Mouse (Mus musculus): ENCODE measurements around the gene 1700018B08Rik.
A peak's percentile ranks its signal among the peaks of the same experiment; 100 is the strongest.

1700018B08Rik gene

GRCm38 (mm10) chr8:121562941-121563351, 18.8 kb upstream of the 1700018B08Rik start:
- DNase-seq (ENCODE audit: inconsistent ontology term), result no peak

GRCm38 (mm10) chr8:121561636-121562345, 17.7 kb upstream of the 1700018B08Rik start:
- DNase-seq (ENCODE audit: inconsistent ontology term), result peak; percentile 25

GRCm38 (mm10) chr8:121560432-121561100, 16.4 kb upstream of the 1700018B08Rik start:
- DNase-seq (ENCODE audit: inconsistent ontology term), result no peak

DNA sequence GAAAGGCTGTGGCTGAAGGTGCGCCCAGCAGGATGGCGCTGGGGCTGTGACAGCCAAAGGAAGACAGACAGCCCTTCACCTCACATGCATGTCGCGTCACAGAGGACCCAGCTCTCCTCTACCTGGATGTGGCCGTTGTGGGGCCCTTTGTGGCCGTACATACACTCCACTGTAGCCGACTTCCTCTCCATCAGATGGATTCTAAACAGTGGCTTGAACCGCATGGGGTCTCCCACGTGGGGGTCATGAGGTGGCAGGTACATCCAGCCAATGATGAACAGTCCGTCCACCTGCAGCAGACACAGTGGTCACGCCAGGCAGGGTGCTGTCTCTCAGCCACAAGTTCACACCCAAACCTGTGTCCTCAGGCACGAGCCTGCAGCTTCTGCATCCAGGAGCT, 15.7 kb upstream of the 1700018B08Rik start:
- DNase-seq (ENCODE audit: inconsistent ontology term), result no peak

GRCm38 (mm10) chr8:121558538-121558937, 14.4 kb upstream of the 1700018B08Rik start:
- no peak for DNase-seq (ENCODE audit: inconsistent ontology term)

GRCm38 (mm10) chr8:121557746-121558145, 13.6 kb upstream of the 1700018B08Rik start:
- no peak for DNase-seq (ENCODE audit: inconsistent ontology term)

- no peak for DNase-seq (ENCODE audit: inconsistent ontology term)
These were observed 9.8 kb upstream of the 1700018B08Rik start for GRCm38 (mm10) chr8:121553831-121554475.

DNA sequence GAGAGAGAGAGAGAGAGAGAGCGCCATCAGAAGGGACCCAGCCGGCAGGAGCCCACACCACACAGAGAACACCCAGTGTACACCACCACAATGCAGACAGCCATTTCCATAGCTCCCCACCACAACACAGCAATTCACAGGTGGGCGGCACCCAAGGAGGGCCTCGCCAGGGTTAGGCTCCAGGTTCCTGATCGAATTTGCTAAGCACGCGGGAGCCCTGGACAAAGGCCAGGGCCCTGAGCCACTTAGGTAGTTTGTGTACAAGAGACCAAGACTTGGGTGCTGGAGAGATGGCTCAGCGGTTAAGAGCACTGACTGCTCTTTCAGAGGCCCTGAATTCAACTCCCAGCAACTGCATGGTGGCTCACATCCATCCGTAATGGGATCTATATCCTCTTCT, 8.4 kb upstream of the 1700018B08Rik start:
- no peak for DNase-seq (ENCODE audit: inconsistent ontology term)

DNA sequence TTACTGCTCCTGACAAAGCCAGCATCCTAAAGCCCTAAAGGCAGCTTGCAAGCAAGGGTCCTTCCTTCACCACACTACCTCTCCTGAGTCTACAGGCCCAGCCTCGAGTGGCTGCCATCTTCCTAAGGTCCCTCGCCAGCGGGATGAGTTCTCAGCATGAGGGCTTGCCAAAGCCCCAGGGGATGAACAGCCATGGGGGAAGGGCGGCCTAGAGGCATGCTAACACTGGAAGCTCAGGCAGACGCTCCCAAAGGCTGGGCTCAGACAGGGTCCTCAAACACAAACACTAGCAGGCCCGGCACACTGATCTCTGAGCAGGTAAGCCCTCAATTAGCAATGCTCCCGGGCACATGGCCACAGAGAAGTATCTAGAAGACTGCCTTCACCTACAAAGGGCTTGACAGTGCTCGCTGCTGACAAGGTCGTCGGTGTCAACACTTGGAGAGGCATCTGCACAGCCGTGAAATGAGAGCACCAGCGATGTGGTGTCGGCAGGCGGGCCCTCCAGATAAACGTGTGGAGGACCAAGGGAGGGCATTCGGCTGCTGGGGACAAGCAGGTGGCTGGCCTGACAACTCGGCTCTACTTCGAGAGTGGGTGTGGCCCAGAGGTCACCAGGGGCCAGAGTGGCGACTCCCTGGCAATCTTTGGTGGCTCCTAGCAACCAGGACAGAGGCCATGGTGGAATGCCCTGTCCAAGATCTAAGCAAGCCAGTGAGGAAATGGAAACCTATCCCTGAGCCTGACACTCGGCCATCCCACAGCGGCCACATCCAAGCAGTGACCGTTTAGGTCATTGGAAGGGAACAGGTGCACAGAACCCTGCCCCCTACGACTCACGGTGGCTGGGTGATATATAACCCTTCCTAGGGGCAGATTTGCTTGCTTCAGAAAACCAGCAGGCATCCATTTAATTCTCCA, 7.2 kb upstream of the 1700018B08Rik start:
- no peak for DNase-seq (ENCODE audit: inconsistent ontology term)

DNA sequence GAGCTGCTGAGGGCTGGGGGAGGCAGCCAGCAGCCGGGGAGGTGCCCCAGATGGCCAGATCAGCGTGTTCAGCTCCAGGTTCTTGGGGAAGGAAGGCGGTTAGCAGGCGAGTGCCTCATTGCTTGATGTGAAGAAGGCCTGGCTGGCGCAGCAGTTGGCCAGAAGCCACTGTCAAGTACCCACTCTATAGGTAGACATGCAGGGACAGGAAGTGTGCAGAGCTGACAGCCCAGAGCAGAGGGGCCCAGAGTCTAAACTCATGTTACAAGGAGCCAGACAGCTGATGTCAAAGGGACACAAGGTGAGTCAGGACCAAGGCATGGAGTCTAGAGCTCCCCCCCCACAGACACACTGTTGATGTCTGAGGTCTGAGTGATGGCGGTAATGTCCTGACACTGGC, 5.9 kb upstream of the 1700018B08Rik start:
- DNase-seq (ENCODE audit: inconsistent ontology term), result no peak

- DNase-seq (ENCODE audit: inconsistent ontology term), result peak; percentile 76
These were observed 3.0 kb upstream of the 1700018B08Rik start for GRCm38 (mm10) chr8:121547132-121547531.

DNA sequence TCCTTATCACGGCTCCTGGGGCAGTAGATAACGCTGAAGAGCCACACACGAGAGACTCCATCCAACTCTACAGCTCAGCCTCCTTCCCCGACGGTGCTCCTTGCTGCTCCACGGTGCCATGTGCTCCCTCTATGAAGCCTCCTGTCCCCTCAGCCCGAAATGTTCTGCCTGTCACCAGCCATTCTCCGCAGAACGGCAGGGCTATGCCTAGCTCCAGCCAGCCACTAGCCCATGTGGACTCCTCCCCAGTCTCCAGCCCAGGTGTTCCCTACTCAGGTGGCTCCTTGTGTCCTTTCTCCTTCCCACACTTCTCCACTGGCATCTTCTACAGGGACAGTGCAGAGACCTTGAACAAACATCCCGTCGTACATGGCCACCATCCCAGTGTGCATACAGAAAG, 816 bp upstream of the 1700018B08Rik start:
- DNase-seq (ENCODE audit: inconsistent ontology term), result no peak

DNA sequence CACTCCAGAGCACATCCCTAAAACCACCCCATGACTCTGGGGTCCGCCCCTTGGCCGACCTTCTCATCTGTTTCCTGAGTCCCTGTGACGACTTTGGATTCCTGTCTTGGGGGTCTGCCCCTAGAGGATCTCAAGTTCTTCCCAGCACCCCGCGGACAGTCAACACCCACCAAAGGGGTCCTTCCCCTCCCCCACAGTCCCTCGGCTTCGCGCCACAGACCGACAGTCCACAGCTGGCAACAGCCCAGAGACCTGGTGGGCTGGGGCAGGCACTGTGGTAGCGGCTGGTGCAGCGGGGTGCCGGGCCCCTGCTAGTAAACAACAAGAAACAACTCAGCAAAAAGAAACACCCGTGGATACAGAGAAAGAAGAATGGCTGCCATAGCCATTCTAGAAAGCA, 1.2 kb downstream of the 1700018B08Rik start:
- DNase-seq (ENCODE audit: inconsistent ontology term), result no peak

DNA sequence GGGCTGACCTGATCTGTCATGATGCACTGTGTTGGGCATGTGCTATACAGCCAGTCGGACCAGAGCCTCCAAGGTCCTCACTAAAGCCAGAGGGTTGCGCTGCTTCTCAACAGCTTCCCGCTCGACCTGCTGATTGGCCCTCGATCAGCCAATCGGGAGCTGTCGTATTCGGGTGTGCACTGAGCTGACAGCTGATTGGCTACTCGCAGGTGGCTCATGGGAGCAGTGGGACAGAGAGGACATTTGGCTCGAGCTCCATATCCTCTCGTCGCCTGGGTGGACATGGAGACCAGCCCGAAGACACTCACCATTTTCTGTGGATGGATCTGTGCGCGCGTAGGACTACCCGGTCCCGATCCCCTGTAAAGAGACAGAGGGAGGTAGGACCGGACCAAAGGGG, 2.3 kb downstream of the 1700018B08Rik start:
- no peak for DNase-seq (ENCODE audit: inconsistent ontology term)

GRCm38 (mm10) chr8:121532381-121532780, 11.7 kb downstream of the 1700018B08Rik start:
- no peak for DNase-seq (ENCODE audit: inconsistent ontology term)

- DNase-seq (ENCODE audit: inconsistent ontology term), result no peak
These were observed 13.5 kb downstream of the 1700018B08Rik start for GRCm38 (mm10) chr8:121530639-121531038.

DNA sequence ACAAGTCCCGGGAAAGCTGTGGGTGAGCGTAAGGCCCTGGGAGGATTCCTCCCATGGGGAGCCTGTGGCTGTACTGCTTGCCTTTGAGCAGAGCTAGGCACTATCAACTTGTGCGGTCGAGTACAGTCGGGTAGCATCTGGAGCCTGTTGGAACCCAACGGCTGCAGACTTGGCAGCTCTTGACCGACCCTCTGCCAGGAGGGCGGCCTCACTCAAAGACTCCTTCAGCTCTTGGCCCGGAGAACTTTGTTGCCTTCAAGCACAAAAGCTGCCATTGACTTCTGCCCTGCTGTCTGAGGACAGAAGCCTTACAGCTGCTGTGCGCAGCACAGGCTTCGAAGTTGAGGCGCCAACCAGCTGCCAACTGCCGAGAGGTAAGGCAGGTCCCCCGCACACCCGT, 15.3 kb downstream of the 1700018B08Rik start:
- DNase-seq (ENCODE audit: inconsistent ontology term), result no peak

DNA sequence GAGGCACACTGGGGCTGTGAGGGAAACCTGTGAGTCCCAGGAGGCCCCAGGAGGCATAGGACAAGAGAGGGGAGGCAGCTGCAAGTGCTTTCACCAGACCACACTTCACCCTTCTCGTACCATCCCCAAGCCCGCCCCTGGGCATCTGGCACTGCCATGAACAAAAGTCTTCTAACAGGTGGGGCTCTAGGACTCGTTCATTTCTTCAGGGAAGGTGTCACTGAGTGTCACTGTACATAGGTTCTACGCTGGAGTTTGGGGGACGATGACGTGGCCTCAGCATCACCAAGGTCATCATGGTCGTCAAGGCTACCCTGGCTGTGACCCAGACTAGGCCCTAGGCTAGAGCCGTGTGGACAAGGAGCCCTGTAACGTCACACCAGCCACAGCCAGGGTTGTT, 16.4 kb downstream of the 1700018B08Rik start:
- no peak for DNase-seq (ENCODE audit: inconsistent ontology term)

GRCm38 (mm10) chr8:121526811-121527550, 17.1 kb downstream of the 1700018B08Rik start:
- DNase-seq (ENCODE audit: inconsistent ontology term), result peak; percentile 57

GRCm38 (mm10) chr8:121525111-121525818, 18.9 kb downstream of the 1700018B08Rik start:
- no peak for DNase-seq (ENCODE audit: inconsistent ontology term)

Measured in Muller cell, postnatal 12 days (primary cell).